Mouse (Mus musculus): ENCODE data around the gene Gjb4.

DNA sequence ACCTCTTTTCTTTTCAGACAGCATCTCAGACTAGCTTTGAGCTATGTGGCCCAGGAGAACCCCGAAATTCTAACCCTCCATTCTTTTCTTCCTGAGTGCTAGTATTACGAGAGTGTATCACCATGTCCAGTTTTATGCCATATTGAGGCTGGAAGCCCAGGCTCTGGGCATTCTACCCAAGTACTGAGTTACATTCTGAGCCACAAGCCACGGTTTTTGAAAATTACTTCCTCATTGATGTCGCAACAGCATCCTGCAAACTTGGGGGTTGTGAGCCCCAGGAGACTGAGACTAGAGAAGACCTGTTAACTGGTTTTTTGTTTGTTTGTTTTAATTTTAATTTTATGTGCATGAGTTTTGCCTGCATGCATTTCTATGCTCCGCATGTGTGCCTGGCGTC, 26.1 kb downstream of the Gjb4 start:
- no peak for TF ChIP-seq POLR2A (IDR thresholded peaks at IDR 0.05; ENCODE audit: borderline replicate concordance, low read depth, low read length)
- TF ChIP-seq CTCF (IDR thresholded peaks at IDR 0.05; ENCODE audit: low read depth, low read length): no peak

All from bone marrow macrophage, adult 2 months (primary cell).